Mouse (Mus musculus): Measurements from ENCODE around the gene Krtap11-1. TPM values are rescaled to one million over a fixed set of nuclear protein-coding genes. Genes with fewer than 3 reads are reported as not detected.

The Krtap11-1 gene
- polyA plus RNA-seq (2012; rRNA removed) = not detected in 2 replicates

- no peaks in the 10 kb centered on the region for H3K27me3 ChIP-seq (ENCODE audit: control insufficient read depth, insufficient read depth, low read length)
- peaks cover 4% of the 10 kb centered on the region for H3K4me1 ChIP-seq (ENCODE audit: control insufficient read depth, insufficient read depth, low read length)
- no peak within 1 kb of the TSS for H3K27ac ChIP-seq (ENCODE audit: control insufficient read depth, insufficient read depth, low read depth, low read length)
- no peak within 1 kb of the TSS for H3K4me3 ChIP-seq (ENCODE audit: control insufficient read depth, low read depth, low read length)
- TF ChIP-seq POLR2A (IDR thresholded peaks at IDR 0.05; ENCODE audit: control insufficient read depth, low read depth, low read length) (no peak), CTCF (IDR thresholded peaks at IDR 0.05; ENCODE audit: control insufficient read depth, insufficient read depth, insufficient replicate concordance, low read depth, low read length) (no peak)
- no peaks in the 10 kb centered on the region for H3K36me3 ChIP-seq (ENCODE audit: control insufficient read depth, insufficient read depth, low read length)
Measured at GRCm38 (mm10) chr16:89571083-89571482, at the start of gene Krtap11-1. Krtap11-1 (minus strand) TSS chr16:89571183.

DNA sequence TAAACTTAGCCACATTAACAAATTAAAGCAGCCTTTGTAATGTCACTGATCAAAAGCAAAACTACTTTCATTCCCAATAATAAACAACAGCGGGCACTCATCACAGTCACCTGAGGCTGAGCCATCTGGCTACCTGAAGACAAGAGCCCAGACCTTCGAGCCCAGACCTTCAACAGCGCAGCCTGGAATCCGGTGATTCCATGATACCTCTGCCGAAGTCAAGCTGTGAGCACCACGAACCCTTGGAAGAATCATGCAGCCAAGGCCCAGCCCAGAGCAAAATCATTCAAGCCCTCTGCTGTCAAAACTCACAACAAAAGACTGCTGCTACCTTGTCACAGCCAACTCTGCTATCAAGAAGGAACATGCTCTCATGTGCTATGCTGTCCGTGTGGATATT, 47.2 kb upstream of the Krtap11-1 start:
- no peak overlapping the region for H3K4me3 ChIP-seq (ENCODE audit: control insufficient read depth, low read depth, low read length)
- TF ChIP-seq CTCF (IDR thresholded peaks at IDR 0.05; ENCODE audit: control insufficient read depth, insufficient read depth, insufficient replicate concordance, low read depth, low read length) = no peak
- TF ChIP-seq POLR2A (IDR thresholded peaks at IDR 0.05; ENCODE audit: control insufficient read depth, low read depth, low read length) = no peak
- H3K36me3 ChIP-seq (ENCODE audit: control insufficient read depth, insufficient read depth, low read length) = no peaks in the 10 kb centered on the region
- H3K27ac ChIP-seq (ENCODE audit: control insufficient read depth, insufficient read depth, low read depth, low read length) = no peak overlapping the region
- no peaks in the 10 kb centered on the region for H3K27me3 ChIP-seq (ENCODE audit: control insufficient read depth, insufficient read depth, low read length)
- no peaks in the 10 kb centered on the region for H3K4me1 ChIP-seq (ENCODE audit: control insufficient read depth, insufficient read depth, low read length)

DNA sequence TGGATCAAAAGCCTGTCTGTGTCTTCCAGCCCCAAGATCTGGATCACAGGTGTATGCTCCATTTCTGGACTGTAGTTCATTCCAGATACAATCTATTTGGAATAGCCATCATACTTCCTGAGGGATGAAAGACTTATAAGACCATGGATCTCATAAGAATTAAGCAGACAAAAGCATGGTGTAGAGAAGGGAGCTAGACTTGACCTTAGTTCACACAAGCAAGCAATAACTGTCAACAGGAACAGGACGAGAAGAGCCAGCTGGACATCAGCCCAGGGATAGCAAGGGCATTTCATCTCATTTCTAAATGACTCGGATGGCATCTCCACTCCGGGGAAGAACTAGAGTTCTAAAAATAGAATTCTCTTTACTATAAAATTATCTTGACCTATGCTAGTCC, 46.3 kb upstream of the Krtap11-1 start:
- H3K4me1 ChIP-seq (ENCODE audit: control insufficient read depth, insufficient read depth, low read length) = no peaks in the 10 kb centered on the region
- no peaks in the 10 kb centered on the region for H3K36me3 ChIP-seq (ENCODE audit: control insufficient read depth, insufficient read depth, low read length)
- H3K27me3 ChIP-seq (ENCODE audit: control insufficient read depth, insufficient read depth, low read length) = no peaks in the 10 kb centered on the region
- H3K27ac ChIP-seq (ENCODE audit: control insufficient read depth, insufficient read depth, low read depth, low read length) = no peak overlapping the region
- H3K4me3 ChIP-seq (ENCODE audit: control insufficient read depth, low read depth, low read length) = no peak overlapping the region
- TF ChIP-seq CTCF (IDR thresholded peaks at IDR 0.05; ENCODE audit: control insufficient read depth, insufficient read depth, insufficient replicate concordance, low read depth, low read length) (no peak), POLR2A (IDR thresholded peaks at IDR 0.05; ENCODE audit: control insufficient read depth, low read depth, low read length) (no peak)

DNA sequence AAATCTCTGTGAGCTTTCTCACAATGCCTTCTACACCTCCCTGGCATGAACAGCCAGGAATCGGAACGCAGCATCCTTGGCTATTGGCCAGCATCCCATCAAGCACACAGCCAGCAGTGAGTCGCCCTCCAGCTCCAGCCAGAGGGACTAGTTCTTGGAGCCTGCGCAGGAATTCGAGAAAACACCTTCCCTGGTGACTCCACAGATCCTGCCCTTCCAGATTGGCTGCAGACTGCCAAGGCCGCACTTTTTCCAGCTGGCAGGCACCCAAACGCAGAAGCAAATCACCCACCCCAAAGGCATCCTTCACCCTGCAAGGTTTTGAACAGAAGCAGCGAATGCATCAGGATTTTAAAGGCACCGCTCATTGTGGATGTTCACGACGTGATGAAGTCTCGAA, 42.7 kb upstream of the Krtap11-1 start:
- TF ChIP-seq CTCF (IDR thresholded peaks at IDR 0.05; ENCODE audit: control insufficient read depth, insufficient read depth, insufficient replicate concordance, low read depth, low read length) (no peak), POLR2A (IDR thresholded peaks at IDR 0.05; ENCODE audit: control insufficient read depth, low read depth, low read length) (no peak)
- no peaks in the 10 kb centered on the region for H3K4me1 ChIP-seq (ENCODE audit: control insufficient read depth, insufficient read depth, low read length)
- no peaks in the 10 kb centered on the region for H3K36me3 ChIP-seq (ENCODE audit: control insufficient read depth, insufficient read depth, low read length)
- no peak overlapping the region for H3K27ac ChIP-seq (ENCODE audit: control insufficient read depth, insufficient read depth, low read depth, low read length)
- no peak overlapping the region for H3K4me3 ChIP-seq (ENCODE audit: control insufficient read depth, low read depth, low read length)
- H3K27me3 ChIP-seq (ENCODE audit: control insufficient read depth, insufficient read depth, low read length) = no peaks in the 10 kb centered on the region

GRCm38 (mm10) chr16:89608791-89609185, 37.8 kb upstream of the Krtap11-1 start:
- Histone ChIP-seq H3K4me1 (ENCODE audit: control insufficient read depth, insufficient read depth, low read length) (no peaks in the 10 kb centered on the region), H3K36me3 (ENCODE audit: control insufficient read depth, insufficient read depth, low read length) (no peaks in the 10 kb centered on the region)
- TF ChIP-seq CTCF (IDR thresholded peaks at IDR 0.05; ENCODE audit: control insufficient read depth, insufficient read depth, insufficient replicate concordance, low read depth, low read length) (no peak), POLR2A (IDR thresholded peaks at IDR 0.05; ENCODE audit: control insufficient read depth, low read depth, low read length) (no peak)

DNA sequence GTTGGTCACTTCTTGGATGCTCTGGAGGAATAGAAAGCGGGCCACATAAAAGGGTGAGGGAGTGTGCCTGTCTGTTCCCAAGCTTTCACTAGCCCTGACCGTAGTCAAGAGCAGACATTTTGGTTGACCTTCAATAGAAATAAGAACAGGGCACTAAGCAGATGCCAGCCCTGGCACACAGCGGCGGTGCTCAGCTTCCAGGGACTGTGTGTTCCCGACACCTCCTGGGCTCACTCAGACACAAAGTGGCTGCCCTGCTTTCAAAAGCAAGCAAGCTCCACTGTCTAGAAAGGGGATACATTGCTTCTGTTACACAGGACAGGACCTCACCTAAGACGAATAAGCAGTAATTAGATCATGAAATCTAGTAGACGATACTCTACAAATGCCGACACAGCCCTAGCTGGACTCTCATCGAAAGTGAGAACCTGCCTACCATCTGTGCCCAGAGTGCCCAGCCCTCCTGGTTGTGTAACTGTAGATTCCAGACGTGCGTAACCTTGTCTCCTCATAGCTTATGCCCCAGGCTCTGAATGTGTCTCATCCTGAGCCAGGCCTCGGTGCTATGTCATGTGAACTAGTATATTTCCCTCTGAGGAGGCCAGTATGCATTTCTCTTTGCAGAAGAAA, 37.3 kb upstream of the Krtap11-1 start:
- TF ChIP-seq CTCF (IDR thresholded peaks at IDR 0.05; ENCODE audit: control insufficient read depth, insufficient read depth, insufficient replicate concordance, low read depth, low read length) (no peak), POLR2A (IDR thresholded peaks at IDR 0.05; ENCODE audit: control insufficient read depth, low read depth, low read length) (no peak)
- H3K36me3 ChIP-seq (ENCODE audit: control insufficient read depth, insufficient read depth, low read length) = no peaks in the 10 kb centered on the region
- no peaks in the 10 kb centered on the region for H3K4me1 ChIP-seq (ENCODE audit: control insufficient read depth, insufficient read depth, low read length)
- H3K4me3 ChIP-seq (ENCODE audit: control insufficient read depth, low read depth, low read length) = no peak overlapping the region
- H3K27me3 ChIP-seq (ENCODE audit: control insufficient read depth, insufficient read depth, low read length) = no peaks in the 10 kb centered on the region
- H3K27ac ChIP-seq (ENCODE audit: control insufficient read depth, insufficient read depth, low read depth, low read length) = no peak overlapping the region

More at GRCm38 (mm10) chr16:89608791-89609185, 37.8 kb upstream of the Krtap11-1 start:
- Histone ChIP-seq H3K27me3 (ENCODE audit: control insufficient read depth, insufficient read depth, low read length) (no peaks in the 10 kb centered on the region), H3K4me3 (ENCODE audit: control insufficient read depth, low read depth, low read length) (no peak overlapping the region), H3K27ac (ENCODE audit: control insufficient read depth, insufficient read depth, low read depth, low read length) (no peak overlapping the region)

GRCm38 (mm10) chr16:89606951-89607350, 36.0 kb upstream of the Krtap11-1 start:
- Histone ChIP-seq H3K36me3 (ENCODE audit: control insufficient read depth, insufficient read depth, low read length) (no peaks in the 10 kb centered on the region), H3K27ac (ENCODE audit: control insufficient read depth, insufficient read depth, low read depth, low read length) (no peak overlapping the region), H3K27me3 (ENCODE audit: control insufficient read depth, insufficient read depth, low read length) (no peaks in the 10 kb centered on the region), H3K4me3 (ENCODE audit: control insufficient read depth, low read depth, low read length) (no peak overlapping the region), H3K4me1 (ENCODE audit: control insufficient read depth, insufficient read depth, low read length) (no peaks in the 10 kb centered on the region)
- TF ChIP-seq POLR2A (IDR thresholded peaks at IDR 0.05; ENCODE audit: control insufficient read depth, low read depth, low read length) = no peak
- no peak for TF ChIP-seq CTCF (IDR thresholded peaks at IDR 0.05; ENCODE audit: control insufficient read depth, insufficient read depth, insufficient replicate concordance, low read depth, low read length)
